Mouse (Mus musculus): ENCODE results near the gene Fzd4. TPM values are rescaled to one million over a fixed set of nuclear protein-coding genes. Genes with fewer than 3 reads are reported as not detected.

The Fzd4 gene
- polyA plus RNA-seq, 1 experiment = 0.97 TPM

- Histone ChIP-seq H3K27me3 (ENCODE audit: control insufficient read depth, insufficient read depth, low read length, poor library complexity, severe bottlenecking) (no peaks in the 10 kb centered on the region), H3K4me3 (ENCODE audit: low read depth, low read length) (no peak overlapping the region), H3K27ac (ENCODE audit: insufficient read depth, low read length) (no peak overlapping the region), H3K4me1 (ENCODE audit: control insufficient read depth, insufficient read depth, low read length) (no peaks in the 10 kb centered on the region), H3K9ac (ENCODE audit: low read depth, poor library complexity, severe bottlenecking) (no peak overlapping the region), H3K9me3 (replicated peaks; ENCODE audit: control insufficient read depth, insufficient read depth, low read length, poor library complexity, severe bottlenecking) (no peaks in the 10 kb centered on the region), H3K36me3 (ENCODE audit: control insufficient read depth, insufficient read depth, low read length, poor library complexity, severe bottlenecking) (no peaks in the 10 kb centered on the region)
- TF ChIP-seq EP300 (IDR thresholded peaks at IDR 0.05; ENCODE audit: insufficient read depth, low read depth, low read length) (no peak), CTCF (IDR thresholded peaks at IDR 0.05; ENCODE audit: low read depth, low read length) (no peak), POLR2A (IDR thresholded peaks at IDR 0.05; ENCODE audit: insufficient read depth, low read length) (no peak)
Measured at GRCm38 (mm10) chr7:89388981-89389380, 15.2 kb upstream of the Fzd4 start.

- Histone ChIP-seq H3K36me3 (ENCODE audit: control insufficient read depth, insufficient read depth, low read length, poor library complexity, severe bottlenecking) (no peaks in the 10 kb centered on the region), H3K4me1 (ENCODE audit: control insufficient read depth, insufficient read depth, low read length) (no peaks in the 10 kb centered on the region)
- TF ChIP-seq EP300 (IDR thresholded peaks at IDR 0.05; ENCODE audit: insufficient read depth, low read depth, low read length) (no peak), POLR2A (IDR thresholded peaks at IDR 0.05; ENCODE audit: insufficient read depth, low read length) (no peak), CTCF (IDR thresholded peaks at IDR 0.05; ENCODE audit: low read depth, low read length) (no peak)
Measured at GRCm38 (mm10) chr7:89390660-89391059, 13.5 kb upstream of the Fzd4 start.

DNA sequence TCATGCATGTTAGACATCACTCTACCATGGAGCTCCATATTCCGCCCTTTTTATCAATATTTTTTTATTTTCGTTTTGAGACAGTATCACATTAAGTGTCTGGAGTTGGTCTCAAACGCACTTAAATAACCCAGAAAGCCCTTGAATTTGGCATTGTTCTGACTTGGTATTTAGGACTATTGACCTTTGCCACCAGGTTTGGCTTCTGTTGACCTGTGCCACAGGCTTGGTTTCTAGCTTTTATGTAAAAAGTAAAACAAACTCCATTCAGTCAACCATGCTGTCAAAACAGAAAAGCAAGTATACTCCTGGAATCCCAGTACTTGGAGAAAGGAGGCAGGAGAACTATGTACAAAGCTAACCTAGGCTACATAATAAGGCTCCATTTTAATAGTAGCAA, 12.9 kb upstream of the Fzd4 start:
- Histone ChIP-seq H3K4me1 (ENCODE audit: control insufficient read depth, insufficient read depth, low read length) (no peaks in the 10 kb centered on the region), H3K4me3 (ENCODE audit: low read depth, low read length) (no peak overlapping the region), H3K27ac (ENCODE audit: insufficient read depth, low read length) (no peak overlapping the region), H3K27me3 (ENCODE audit: control insufficient read depth, insufficient read depth, low read length, poor library complexity, severe bottlenecking) (no peaks in the 10 kb centered on the region), H3K36me3 (ENCODE audit: control insufficient read depth, insufficient read depth, low read length, poor library complexity, severe bottlenecking) (no peaks in the 10 kb centered on the region), H3K9ac (ENCODE audit: low read depth, poor library complexity, severe bottlenecking) (no peak overlapping the region), H3K9me3 (replicated peaks; ENCODE audit: control insufficient read depth, insufficient read depth, low read length, poor library complexity, severe bottlenecking) (no peaks in the 10 kb centered on the region)
- no peak for TF ChIP-seq CTCF (IDR thresholded peaks at IDR 0.05; ENCODE audit: low read depth, low read length)
- no peak for TF ChIP-seq EP300 (IDR thresholded peaks at IDR 0.05; ENCODE audit: insufficient read depth, low read depth, low read length)
- no peak for TF ChIP-seq POLR2A (IDR thresholded peaks at IDR 0.05; ENCODE audit: insufficient read depth, low read length)

More at GRCm38 (mm10) chr7:89390660-89391059, 13.5 kb upstream of the Fzd4 start:
- Histone ChIP-seq H3K27ac (ENCODE audit: insufficient read depth, low read length) (no peak overlapping the region), H3K9ac (ENCODE audit: low read depth, poor library complexity, severe bottlenecking) (no peak overlapping the region), H3K9me3 (replicated peaks; ENCODE audit: control insufficient read depth, insufficient read depth, low read length, poor library complexity, severe bottlenecking) (no peaks in the 10 kb centered on the region), H3K4me3 (ENCODE audit: low read depth, low read length) (no peak overlapping the region), H3K27me3 (ENCODE audit: control insufficient read depth, insufficient read depth, low read length, poor library complexity, severe bottlenecking) (no peaks in the 10 kb centered on the region)

DNA sequence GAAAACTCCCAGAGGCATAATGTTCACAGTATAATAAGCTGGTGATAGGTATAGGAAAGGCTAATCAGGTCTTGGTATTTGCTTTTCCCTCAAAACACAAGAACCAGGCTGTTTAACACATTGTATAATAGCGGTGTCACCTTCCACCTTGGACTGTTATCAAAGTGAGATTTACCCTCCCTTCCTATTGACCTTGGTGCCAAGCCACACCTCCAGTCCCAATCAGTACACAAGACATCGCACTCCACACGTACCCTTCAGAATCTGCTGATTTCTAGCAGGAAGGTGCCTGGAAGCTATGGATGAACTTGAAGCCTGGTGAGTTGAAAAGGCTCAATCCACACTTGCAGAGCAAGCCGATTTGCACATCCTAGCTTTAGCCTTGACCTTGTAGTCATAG, 12.3 kb upstream of the Fzd4 start:
- H3K9me3 ChIP-seq (replicated peaks; ENCODE audit: control insufficient read depth, insufficient read depth, low read length, poor library complexity, severe bottlenecking) = no peaks in the 10 kb centered on the region

GRCm38 (mm10) chr7:89392388-89392787, 11.8 kb upstream of the Fzd4 start:
- Histone ChIP-seq H3K4me1 (ENCODE audit: control insufficient read depth, insufficient read depth, low read length) (no peaks in the 10 kb centered on the region), H3K9me3 (replicated peaks; ENCODE audit: control insufficient read depth, insufficient read depth, low read length, poor library complexity, severe bottlenecking) (no peaks in the 10 kb centered on the region), H3K27ac (ENCODE audit: insufficient read depth, low read length) (no peak overlapping the region), H3K4me3 (ENCODE audit: low read depth, low read length) (no peak overlapping the region), H3K9ac (ENCODE audit: low read depth, poor library complexity, severe bottlenecking) (no peak overlapping the region), H3K36me3 (ENCODE audit: control insufficient read depth, insufficient read depth, low read length, poor library complexity, severe bottlenecking) (no peaks in the 10 kb centered on the region), H3K27me3 (ENCODE audit: control insufficient read depth, insufficient read depth, low read length, poor library complexity, severe bottlenecking) (no peaks in the 10 kb centered on the region)
- TF ChIP-seq POLR2A (IDR thresholded peaks at IDR 0.05; ENCODE audit: insufficient read depth, low read length) = no peak
- no peak for TF ChIP-seq CTCF (IDR thresholded peaks at IDR 0.05; ENCODE audit: low read depth, low read length)
- no peak for TF ChIP-seq EP300 (IDR thresholded peaks at IDR 0.05; ENCODE audit: insufficient read depth, low read depth, low read length)

More for the DNA sequence above, 12.3 kb upstream of the Fzd4 start:
- no peaks in the 10 kb centered on the region for H3K36me3 ChIP-seq (ENCODE audit: control insufficient read depth, insufficient read depth, low read length, poor library complexity, severe bottlenecking)
- no peaks in the 10 kb centered on the region for H3K4me1 ChIP-seq (ENCODE audit: control insufficient read depth, insufficient read depth, low read length)
- H3K4me3 ChIP-seq (ENCODE audit: low read depth, low read length) = no peak overlapping the region
- no peak overlapping the region for H3K27ac ChIP-seq (ENCODE audit: insufficient read depth, low read length)
- no peaks in the 10 kb centered on the region for H3K27me3 ChIP-seq (ENCODE audit: control insufficient read depth, insufficient read depth, low read length, poor library complexity, severe bottlenecking)
- H3K9ac ChIP-seq (ENCODE audit: low read depth, poor library complexity, severe bottlenecking) = no peak overlapping the region
- TF ChIP-seq CTCF (IDR thresholded peaks at IDR 0.05; ENCODE audit: low read depth, low read length) (no peak), EP300 (IDR thresholded peaks at IDR 0.05; ENCODE audit: insufficient read depth, low read depth, low read length) (no peak), POLR2A (IDR thresholded peaks at IDR 0.05; ENCODE audit: insufficient read depth, low read length) (no peak)

DNA sequence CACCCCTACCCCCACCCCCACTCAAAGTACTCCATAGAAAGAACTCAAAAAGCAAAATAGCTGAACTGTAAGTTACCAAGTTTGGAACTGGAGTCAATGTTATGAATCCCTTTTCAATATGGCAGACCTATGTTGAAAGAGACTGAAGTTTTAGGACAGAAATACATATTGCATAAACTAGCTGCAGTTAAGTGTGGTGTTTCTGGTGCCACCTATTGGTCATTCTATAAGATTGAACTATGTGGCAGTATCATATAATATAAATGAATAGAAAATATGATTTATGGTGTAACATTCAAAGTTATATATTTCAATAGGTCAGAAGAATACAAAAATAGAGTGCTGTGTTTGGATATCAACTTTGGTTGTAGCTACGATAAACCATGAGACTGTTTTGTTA, 11.3 kb upstream of the Fzd4 start:
- H3K9me3 ChIP-seq (replicated peaks; ENCODE audit: control insufficient read depth, insufficient read depth, low read length, poor library complexity, severe bottlenecking) = no peaks in the 10 kb centered on the region
- no peaks in the 10 kb centered on the region for H3K4me1 ChIP-seq (ENCODE audit: control insufficient read depth, insufficient read depth, low read length)
- H3K36me3 ChIP-seq (ENCODE audit: control insufficient read depth, insufficient read depth, low read length, poor library complexity, severe bottlenecking) = no peaks in the 10 kb centered on the region
- H3K27me3 ChIP-seq (ENCODE audit: control insufficient read depth, insufficient read depth, low read length, poor library complexity, severe bottlenecking) = no peaks in the 10 kb centered on the region
- H3K4me3 ChIP-seq (ENCODE audit: low read depth, low read length) = no peak overlapping the region
- TF ChIP-seq EP300 (IDR thresholded peaks at IDR 0.05; ENCODE audit: insufficient read depth, low read depth, low read length) (no peak), CTCF (IDR thresholded peaks at IDR 0.05; ENCODE audit: low read depth, low read length) (no peak), POLR2A (IDR thresholded peaks at IDR 0.05; ENCODE audit: insufficient read depth, low read length) (no peak)
- H3K9ac ChIP-seq (ENCODE audit: low read depth, poor library complexity, severe bottlenecking) = no peak overlapping the region
- no peak overlapping the region for H3K27ac ChIP-seq (ENCODE audit: insufficient read depth, low read length)
